Mouse (Mus musculus): ENCODE results near the gene Slco2a1. TPM values are rescaled to one million over a fixed set of nuclear protein-coding genes. Genes with fewer than 3 reads are reported as not detected.

Slco2a1 gene
- total RNA-seq, 2 experiments from 2014 or later = 8.5 to 10.0 TPM

DNA sequence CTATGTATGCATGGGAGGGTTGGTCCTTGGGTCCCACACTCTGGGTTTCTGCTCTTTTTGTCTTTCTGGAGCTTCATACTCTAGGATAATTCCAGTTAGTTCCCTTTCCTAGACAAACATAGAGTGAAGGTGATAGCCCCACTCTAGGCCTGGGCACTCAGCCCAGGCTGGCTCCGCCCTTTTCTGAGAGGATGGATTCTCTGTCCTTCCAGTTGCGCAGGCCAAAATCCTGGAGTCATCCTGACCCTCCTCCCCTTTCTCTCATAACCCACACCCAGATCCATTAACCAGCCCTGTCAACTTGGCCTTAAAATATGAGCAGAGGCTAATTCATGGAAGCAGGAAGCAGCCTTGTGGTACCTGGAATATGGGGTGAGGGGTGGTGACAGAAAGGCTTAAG is 6.7 kb upstream of the Slco2a1 start:
- intact Hi-C loops (cut with DNase I) = no loop called here
- no peak for DNase-seq

DNA sequence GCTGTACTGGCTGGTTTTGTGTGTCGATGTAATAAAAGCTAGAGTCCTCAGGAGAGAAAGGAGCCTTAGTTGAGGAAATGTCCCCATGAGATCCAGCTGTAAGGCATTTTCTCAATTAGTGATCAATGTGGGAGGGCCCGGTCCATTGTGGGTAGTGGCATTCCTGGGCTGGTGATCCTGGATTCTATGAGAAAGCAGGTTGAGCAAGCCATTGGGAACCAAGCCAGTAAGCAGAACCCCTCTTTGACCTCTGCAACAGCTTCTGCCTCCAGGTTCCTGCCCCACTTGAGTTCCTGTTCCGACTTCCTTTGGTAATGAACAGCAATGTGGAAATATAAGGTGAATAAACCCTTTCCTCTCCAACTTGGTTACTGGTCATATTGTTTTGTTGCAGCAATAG is 6.1 kb upstream of the Slco2a1 start:
- intact Hi-C loops (cut with DNase I) = no loop called here
- DNase-seq = no peak

- intact Hi-C loops (cut with DNase I) = no loop called here
- DNase-seq = no peak
Observed at GRCm38 (mm10) chr9:102985111-102985510, 3.4 kb upstream of the Slco2a1 start.

- DNase-seq = no peak
- intact Hi-C loops (cut with DNase I) = no loop called here
Observed at GRCm38 (mm10) chr9:102985939-102986338, 2.6 kb upstream of the Slco2a1 start.

DNA sequence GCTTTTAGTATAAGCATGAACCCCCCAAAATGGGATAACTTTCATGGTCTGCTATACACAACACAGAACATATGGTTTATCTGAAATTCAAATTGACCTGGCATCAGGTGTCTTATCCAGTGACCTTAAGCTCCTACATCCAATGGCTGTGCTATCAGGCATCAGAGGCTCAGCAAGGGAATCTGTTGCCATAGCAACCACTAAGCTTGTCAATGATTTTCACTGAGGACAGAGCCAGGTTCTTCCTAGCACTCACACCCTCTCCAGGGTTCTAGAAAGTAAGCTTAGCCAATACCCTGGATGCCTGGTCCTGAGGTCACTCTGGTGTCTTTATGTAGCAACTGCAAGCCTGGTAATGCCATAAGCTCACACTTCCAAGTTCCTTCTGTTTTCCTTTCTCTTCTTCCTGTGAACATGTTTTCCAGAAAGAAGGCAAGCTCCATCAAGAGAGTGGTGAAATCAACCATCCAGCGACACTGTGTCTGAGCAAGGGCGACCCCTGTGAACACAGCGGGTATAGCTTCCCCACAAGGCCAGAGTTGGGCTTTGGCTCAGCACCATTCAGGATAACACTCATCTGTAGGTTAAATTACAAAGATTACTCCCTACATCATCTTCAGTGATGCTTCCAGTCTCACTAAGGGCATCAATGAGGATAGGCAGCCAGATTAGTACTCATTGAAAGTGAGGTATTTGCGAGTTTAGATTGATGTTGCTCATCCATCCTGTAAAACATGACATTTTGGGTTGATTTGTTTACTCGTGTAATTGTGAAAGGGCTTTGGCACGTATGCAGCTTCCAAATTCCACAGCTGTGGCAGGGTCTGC is 2.0 kb downstream of the Slco2a1 start:
- no peak for DNase-seq
- intact Hi-C loops (cut with DNase I) = no loop called here

GRCm38 (mm10) chr9:102991134-102991406 is 2.6 kb downstream of the Slco2a1 start:
- intact Hi-C loops (cut with DNase I) = no loop called here
- DNase-seq = no peak

GRCm38 (mm10) chr9:102992877-102993276 is 4.4 kb downstream of the Slco2a1 start:
- peak; percentile 34 to 35 for DNase-seq
- intact Hi-C loops (cut with DNase I) = no loop called here

- no peak for DNase-seq
- intact Hi-C loops (cut with DNase I) = no loop called here
Observed at GRCm38 (mm10) chr9:102993764-102994163, 5.3 kb downstream of the Slco2a1 start.

GRCm38 (mm10) chr9:102995800-102996635 is 7.5 kb downstream of the Slco2a1 start:
- intact Hi-C loops (cut with DNase I) = no loop called here

DNA sequence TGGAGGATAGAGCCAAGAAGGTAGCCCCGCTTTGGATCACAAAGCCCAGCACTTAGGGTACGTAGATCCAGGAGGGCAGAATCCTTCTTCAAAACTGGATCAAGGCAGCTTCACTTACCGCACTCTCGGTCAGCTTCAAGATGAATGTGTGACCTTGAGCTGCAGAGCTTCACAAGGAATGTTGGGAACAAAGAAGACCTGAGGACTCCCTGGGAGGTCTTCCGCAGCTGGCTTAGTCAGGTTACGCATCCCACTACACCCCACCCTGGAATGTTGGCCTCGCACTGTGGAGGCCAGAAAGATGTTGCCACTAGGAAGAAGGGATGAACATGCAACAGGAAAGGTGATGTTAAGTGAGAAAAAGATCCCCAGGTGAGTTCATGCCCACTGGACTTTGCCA is 11.9 kb downstream of the Slco2a1 start:
- intact Hi-C loops (cut with DNase I) = no loop called here
- no peak for DNase-seq

More at GRCm38 (mm10) chr9:102995800-102996635, 7.5 kb downstream of the Slco2a1 start:
- DNase-seq = no peak

DNA sequence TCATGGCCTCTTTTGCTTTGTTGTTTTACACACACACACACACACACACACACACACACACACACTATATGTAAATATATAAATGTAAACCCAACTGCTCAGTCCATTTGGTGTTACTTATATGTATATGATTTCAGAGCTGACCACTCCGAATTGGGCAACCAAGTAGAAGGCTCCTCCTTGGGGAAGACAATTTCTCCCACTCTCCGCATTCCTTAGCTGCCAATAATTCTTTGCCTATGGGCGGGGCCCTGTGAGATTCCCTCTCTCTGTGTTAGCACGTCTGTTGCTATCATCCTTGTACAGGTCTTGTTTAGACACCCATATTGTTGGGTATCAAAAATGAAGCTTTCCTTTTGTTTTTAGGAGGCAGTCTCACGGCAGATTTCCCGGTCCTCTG is 15.8 kb downstream of the Slco2a1 start:
- intact Hi-C loops (cut with DNase I) = no loop called here
- no peak for DNase-seq

DNA sequence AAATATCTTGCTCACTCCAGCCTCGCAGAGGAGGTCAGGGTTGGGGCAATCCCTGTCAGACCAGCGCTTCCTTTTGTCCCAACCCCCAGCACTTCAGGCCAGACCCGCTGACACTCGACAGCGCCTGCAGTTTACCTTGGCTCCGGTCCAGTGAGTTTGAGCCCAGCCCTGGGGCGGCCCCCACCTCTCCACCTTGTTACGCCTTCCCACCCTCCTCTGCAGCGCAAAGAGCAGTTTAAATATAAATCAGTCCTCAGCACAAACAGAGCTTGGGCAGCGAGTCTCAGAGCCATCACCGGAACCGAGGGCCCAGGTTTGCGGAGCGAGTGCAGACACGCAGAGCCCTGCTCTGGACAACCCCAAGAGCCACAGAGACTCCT is 19.2 kb downstream of the Slco2a1 start:
- intact Hi-C loops (cut with DNase I) = no loop called here
- DNase-seq = peak; percentile 67

- intact Hi-C loops (cut with DNase I) = no loop called here
Observed at GRCm38 (mm10) chr9:103008079-103008855, 19.8 kb downstream of the Slco2a1 start.

GRCm38 (mm10) chr9:103010161-103010560 is 21.6 kb downstream of the Slco2a1 start:
- no peak for DNase-seq
- intact Hi-C loops (cut with DNase I) = loop anchor here (5.0 kb wide), 2 partner anchors 82 to 292 kb away; no protein-coding TSS in a partner anchor

More at GRCm38 (mm10) chr9:103008079-103008855, 19.8 kb downstream of the Slco2a1 start:
- peak; percentile 29 to 42 for DNase-seq

GRCm38 (mm10) chr9:103013366-103013765 is 24.9 kb downstream of the Slco2a1 start:
- peak; percentile 48 to 73 for DNase-seq
- intact Hi-C loops (cut with DNase I) = loop anchor here (5.0 kb wide), 2 partner anchors 79 to 289 kb away; no protein-coding TSS in a partner anchor

- no peak for DNase-seq
- intact Hi-C loops (cut with DNase I) = loop anchor here (5.0 kb wide), 2 partner anchors 78 to 288 kb away; no protein-coding TSS in a partner anchor
Observed at GRCm38 (mm10) chr9:103014686-103015085, 26.2 kb downstream of the Slco2a1 start.

DNA sequence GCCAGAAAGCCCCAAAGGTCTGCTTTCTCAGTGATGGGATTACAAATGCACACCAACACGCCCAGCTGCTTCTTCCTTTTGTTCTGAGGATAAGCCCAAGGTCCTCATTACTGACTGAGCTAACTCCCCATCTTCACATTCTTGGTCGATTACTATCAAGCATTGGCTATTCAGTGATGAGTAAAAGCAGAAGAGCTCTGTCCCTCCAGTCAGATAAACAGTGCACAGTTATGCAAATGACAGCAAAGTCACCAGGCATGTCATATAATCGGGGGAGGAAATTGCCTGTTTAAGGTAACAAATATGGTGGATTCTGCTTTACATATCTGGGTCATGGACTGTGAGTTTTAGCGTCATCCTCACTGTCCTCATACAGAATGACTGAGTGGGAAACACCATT is 35.6 kb downstream of the Slco2a1 start:
- intact Hi-C loops (cut with DNase I) = no loop called here
- DNase-seq = no peak

- intact Hi-C loops (cut with DNase I) = no loop called here
Observed at GRCm38 (mm10) chr9:103027150-103027889, 38.8 kb downstream of the Slco2a1 start.

DNA sequence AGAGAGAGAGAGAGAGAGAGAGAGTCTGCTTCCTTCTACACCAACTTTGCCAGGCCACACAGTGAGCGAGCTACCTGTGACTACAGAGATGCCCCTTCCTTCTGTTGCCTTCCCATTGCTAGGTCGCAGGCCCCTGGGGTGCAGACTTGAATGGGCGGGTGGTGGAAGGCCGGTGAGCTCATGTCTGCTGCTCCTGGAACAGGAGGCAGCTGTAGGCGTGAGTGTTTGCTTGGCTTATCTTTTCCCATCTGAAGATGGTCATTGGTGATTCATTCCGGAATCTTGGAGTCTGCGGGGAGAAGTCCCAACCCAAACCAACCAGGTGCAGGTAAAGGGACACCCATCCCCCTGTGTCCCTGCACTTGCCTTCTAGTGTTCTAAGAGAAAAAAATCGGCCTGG is 40.5 kb downstream of the Slco2a1 start:
- DNase-seq = no peak
- intact Hi-C loops (cut with DNase I) = no loop called here

More at GRCm38 (mm10) chr9:103027150-103027889, 38.8 kb downstream of the Slco2a1 start:
- no peak for DNase-seq

GRCm38 (mm10) chr9:103030041-103030440 is 41.5 kb downstream of the Slco2a1 start:
- DNase-seq = no peak
- intact Hi-C loops (cut with DNase I) = no loop called here
